Mouse (Mus musculus) MEL (cell line): ENCODE data around the gene Crybb1. TPM values are rescaled to one million over a fixed set of nuclear protein-coding genes. Genes with fewer than 3 reads are reported as not detected.

Experiments used
- DNase-seq: peaks from one replicate; pipeline ENCODE4 v3.0.0; 2011; ENCODE audit warnings: low read depth, low spot score
- H3K27ac ChIP-seq: 2 replicates; pipeline ENCODE4 v1.5.1; 2012; ENCODE audit warnings: low read depth, mild to moderate bottlenecking, control low read depth, low read length, moderate library complexity; ENCODE audit not compliant: control insufficient read depth
- H3K27me3 ChIP-seq, 2 experiments: fragments of 150-350 bp in 1 of 2; sonication (generic) in 1 of 2; 2 replicates each; pipeline ENCODE4 v1.6.1; 2012; ENCODE audit warnings: low read length in 2 of 2, mild to moderate bottlenecking in 2 of 2, improper control_type of control experiment in 1 of 2, moderate library complexity in 1 of 2; ENCODE audit not compliant: insufficient read depth in 2 of 2, control insufficient read depth in 1 of 2
- H3K36me3 ChIP-seq, 2 experiments: 2 replicates each; pipeline ENCODE4 v1.6.1; 2012 to 2014; ENCODE audit warnings: low read length in 2 of 2, improper control_type of control experiment in 1 of 2, inconsistent platforms in 1 of 2, mild to moderate bottlenecking in 1 of 2; ENCODE audit not compliant: insufficient read depth in 2 of 2, control insufficient read depth in 1 of 2
- H3K4me1 ChIP-seq, 2 experiments: fragments of 150-350 bp in 1 of 2; sonication (generic) in 1 of 2; 2 replicates each; pipeline ENCODE4 v1.6.1; 2012; ENCODE audit warnings: low read length in 2 of 2, improper control_type of control experiment in 1 of 2, mild to moderate bottlenecking in 1 of 2; ENCODE audit not compliant: insufficient read depth in 2 of 2, control insufficient read depth in 1 of 2
- H3K4me3 ChIP-seq, 2 experiments: fragments of 150-350 bp in 1 of 2; sonication (generic) in 1 of 2; 2 replicates each; pipeline ENCODE4 v1.5.1; 2012; ENCODE audit warnings: low read depth in 2 of 2, low read length in 2 of 2, mild to moderate bottlenecking in 2 of 2, moderate library complexity in 2 of 2, control low read depth in 1 of 2, improper control_type of control experiment in 1 of 2; ENCODE audit not compliant: control insufficient read depth in 1 of 2, insufficient read depth in 1 of 2
- H3K79me2 ChIP-seq: 2 replicates; pipeline ENCODE4 v1.6.1; 2012; ENCODE audit warnings: mild to moderate bottlenecking, low read length, moderate library complexity; ENCODE audit not compliant: control insufficient read depth, poor library complexity, insufficient read depth
- H3K9ac ChIP-seq: 2 replicates; pipeline ENCODE4 v1.6.1; 2012; ENCODE audit warnings: low read depth, mild to moderate bottlenecking, control low read depth, low read length, moderate library complexity; ENCODE audit not compliant: control insufficient read depth, poor library complexity, severe bottlenecking
- H3K9me3 ChIP-seq: fragments of 150-350 bp; sonication (generic); replicated peaks from 2 replicates; pipeline ENCODE4 v1.6.1; 2012; ENCODE audit warnings: mild to moderate bottlenecking, low read length, improper control_type of control experiment, moderate library complexity; ENCODE audit not compliant: insufficient read depth
- BHLHE40 ChIP-seq: IDR thresholded peaks from 2 replicates; pipeline ENCODE4 v1.6.1; 2012; ENCODE audit warnings: low read depth, mild to moderate bottlenecking, inconsistent platforms, low read length, improper control_type of control experiment, borderline replicate concordance
- CHD1 ChIP-seq: IDR thresholded peaks from 2 replicates; pipeline ENCODE4 v1.6.1; 2012; ENCODE audit warnings: low read depth, mild to moderate bottlenecking, inconsistent platforms, low read length, improper control_type of control experiment
- E2F4 ChIP-seq: IDR thresholded peaks from 2 replicates; pipeline ENCODE4 v1.6.1; 2011; ENCODE audit warnings: low read depth, low read length, improper control_type of control experiment, borderline replicate concordance
- EP300 ChIP-seq, 2 experiments: IDR thresholded peaks; 2 replicates each; pipeline ENCODE4 v1.6.1; 2011; ENCODE audit warnings: improper control_type of control experiment in 2 of 2, low read length in 2 of 2, low read depth in 1 of 2, mild to moderate bottlenecking in 1 of 2
- ETS1 ChIP-seq: IDR thresholded peaks from 2 replicates; pipeline ENCODE4 v1.6.1; 2012; ENCODE audit warnings: low read depth, mild to moderate bottlenecking, inconsistent platforms, low read length, improper control_type of control experiment, moderate library complexity
- GABPA ChIP-seq: IDR thresholded peaks from 2 replicates; pipeline ENCODE4 v1.6.1; 2012; ENCODE audit warnings: low read depth, mild to moderate bottlenecking, inconsistent platforms, low read length, improper control_type of control experiment, moderate library complexity
- JUND ChIP-seq: IDR thresholded peaks from 2 replicates; pipeline ENCODE4 v1.6.1; 2011; ENCODE audit warnings: low read depth, mild to moderate bottlenecking, improper control_type of control experiment, low read length
- KAT2A ChIP-seq: conservative IDR thresholded peaks from 2 replicates; pipeline ENCODE4 v1.6.1; 2012; ENCODE audit warnings: low read depth, low read length, improper control_type of control experiment, inconsistent platforms
- MAFK ChIP-seq: IDR thresholded peaks from 2 replicates; pipeline ENCODE4 v1.6.1; 2011; ENCODE audit warnings: low read depth, mild to moderate bottlenecking, low read length, improper control_type of control experiment, borderline replicate concordance
- MAX ChIP-seq: IDR thresholded peaks from 2 replicates; pipeline ENCODE4 v1.6.1; 2011; ENCODE audit warnings: low read length, improper control_type of control experiment
- MAZ ChIP-seq: IDR thresholded peaks from 2 replicates; pipeline ENCODE4 v1.6.1; 2012; ENCODE audit warnings: low read depth, mild to moderate bottlenecking, inconsistent platforms, low read length, improper control_type of control experiment
- MEF2A ChIP-seq: IDR thresholded peaks from 2 replicates; pipeline ENCODE4 v1.6.1; 2014; ENCODE audit warnings: low read depth, mild to moderate bottlenecking, inconsistent platforms, low read length, improper control_type of control experiment; ENCODE audit not compliant: poor library complexity, insufficient replicate concordance, severe bottlenecking; ENCODE audit errors: extremely low read depth
- MXI1 ChIP-seq: IDR thresholded peaks from 2 replicates; pipeline ENCODE4 v1.6.1; 2011; ENCODE audit warnings: mild to moderate bottlenecking, low read depth, low read length, improper control_type of control experiment
- MYB ChIP-seq: IDR thresholded peaks from 2 replicates; pipeline ENCODE4 v1.6.1; 2011; ENCODE audit warnings: mild to moderate bottlenecking, low read depth, low read length, improper control_type of control experiment
- NRF1 ChIP-seq: IDR thresholded peaks from 2 replicates; pipeline ENCODE4 v1.6.1; 2014; ENCODE audit warnings: low read depth, mild to moderate bottlenecking, inconsistent platforms, low read length, improper control_type of control experiment, moderate library complexity; ENCODE audit not compliant: poor library complexity, insufficient read depth, severe bottlenecking
- POLR2AphosphoS2 ChIP-seq: IDR thresholded peaks from 2 replicates; pipeline ENCODE4 v1.6.1; 2011; ENCODE audit warnings: low read length, improper control_type of control experiment
- RCOR1 ChIP-seq: IDR thresholded peaks from 2 replicates; pipeline ENCODE4 v1.6.1; 2012; ENCODE audit warnings: low read depth, mild to moderate bottlenecking, inconsistent platforms, low read length, improper control_type of control experiment
- TBP ChIP-seq: IDR thresholded peaks from 2 replicates; pipeline ENCODE4 v1.8.0; 2011; ENCODE audit warnings: low read depth, low read length, improper control_type of control experiment
- UBTF ChIP-seq: IDR thresholded peaks from 2 replicates; pipeline ENCODE4 v1.6.1; 2012; ENCODE audit warnings: low read depth, mild to moderate bottlenecking, inconsistent platforms, low read length, improper control_type of control experiment, moderate library complexity, borderline replicate concordance; ENCODE audit not compliant: insufficient read depth
- USF1 ChIP-seq: IDR thresholded peaks from 2 replicates; pipeline ENCODE4 v1.6.1; 2014; ENCODE audit warnings: low read depth, mild to moderate bottlenecking, inconsistent platforms, low read length, improper control_type of control experiment, moderate library complexity
- USF2 ChIP-seq, 2 experiments: IDR thresholded peaks; 2 replicates each; pipeline ENCODE4 v1.6.1; 2011 to 2012; ENCODE audit warnings: improper control_type of control experiment in 2 of 2, low read length in 2 of 2, borderline replicate concordance in 1 of 2, inconsistent platforms in 1 of 2, low read depth in 1 of 2, mild to moderate bottlenecking in 1 of 2; ENCODE audit not compliant: insufficient read depth in 1 of 2
- ZKSCAN1 ChIP-seq: IDR thresholded peaks from 2 replicates; pipeline ENCODE4 v1.6.1; 2012; ENCODE audit warnings: low read depth, mild to moderate bottlenecking, inconsistent platforms, low read length, improper control_type of control experiment, moderate library complexity
- ZMIZ1 ChIP-seq: IDR thresholded peaks from 2 replicates; pipeline ENCODE4 v1.6.1; 2012; ENCODE audit warnings: low read depth, mild to moderate bottlenecking, inconsistent platforms, low read length, improper control_type of control experiment, moderate library complexity
- ZNF384 ChIP-seq: IDR thresholded peaks from 2 replicates; pipeline ENCODE4 v1.6.1; 2012; ENCODE audit warnings: low read depth, mild to moderate bottlenecking, inconsistent platforms, low read length, improper control_type of control experiment
- polyA plus RNA-seq, 2 experiments: library from polyadenylated mRNA; stranded (reverse) in 1 of 2; unstranded in 1 of 2; fragments of >175 nt in 1 of 2; fragments of >200 nt in 1 of 2; gene quantifications; 2 replicates each; pipeline versions ENCODE4 v1.2.1 to v1.2.4; 2012; ENCODE audit warnings: low replicate concordance in 2 of 2, low read depth in 1 of 2; ENCODE audit not compliant: insufficient read length in 2 of 2, insufficient read depth in 1 of 2, missing spikeins in 1 of 2
- total RNA-seq: library from RNA; depleted of rRNA; stranded (reverse); fragments of 300-350 nt; gene quantifications from 2 replicates; pipeline ENCODE4 v1.2.3, GENCODE M21; 2012

Crybb1 gene
- total and polyA plus RNA-seq, 3 experiments = 0.24 to 0.27 TPM; not detected in 1

DNA sequence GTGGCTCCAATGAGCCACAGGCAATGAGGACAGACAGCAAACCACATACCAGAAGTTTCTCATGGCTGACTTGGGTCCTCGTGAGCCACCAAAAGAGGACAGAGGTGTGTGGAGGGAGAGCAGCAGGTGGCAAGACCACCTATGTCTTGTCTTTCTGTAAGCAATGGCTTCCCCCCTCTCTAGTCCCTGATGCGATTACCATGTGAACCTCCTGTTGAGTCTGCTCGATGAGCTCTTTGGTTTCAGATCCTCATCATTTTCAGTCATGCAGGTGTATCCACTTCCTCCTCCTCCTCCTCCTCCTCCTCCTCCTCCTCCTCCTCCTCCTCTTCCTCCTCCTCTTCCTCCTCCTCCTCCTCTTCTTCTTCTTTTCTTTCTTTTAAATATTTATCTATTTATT, 5.2 kb downstream of the Crybb1 start:
- no peak for DNase-seq
- peaks cover 0 to 7% of the 10 kb centered on the region in 2 experiments; a peak in 1 of 4 replicates for H3K36me3 ChIP-seq
- peaks cover 0 to 13% of the 10 kb centered on the region in 2 experiments; a peak in 3 of 4 replicates for H3K4me1 ChIP-seq
- TF ChIP-seq TBP (no peak), UBTF (no peak), USF1 (no peak), RCOR1 (no peak), MXI1 (no peak), MAFK (no peak), NRF1 (no peak), CHD1 (no peak), E2F4 (no peak), BHLHE40 (no peak), KAT2A (no peak), MAZ (no peak)
- H3K9me3 ChIP-seq = no peaks in the 10 kb centered on the region
- no peak overlapping the region for H3K9ac ChIP-seq
- H3K27me3 ChIP-seq = no peaks in the 10 kb centered on the region
- H3K79me2 ChIP-seq = no peaks in the 10 kb centered on the region
- H3K27ac ChIP-seq = no peak overlapping the region
- no peak overlapping the region for H3K4me3 ChIP-seq

DNA sequence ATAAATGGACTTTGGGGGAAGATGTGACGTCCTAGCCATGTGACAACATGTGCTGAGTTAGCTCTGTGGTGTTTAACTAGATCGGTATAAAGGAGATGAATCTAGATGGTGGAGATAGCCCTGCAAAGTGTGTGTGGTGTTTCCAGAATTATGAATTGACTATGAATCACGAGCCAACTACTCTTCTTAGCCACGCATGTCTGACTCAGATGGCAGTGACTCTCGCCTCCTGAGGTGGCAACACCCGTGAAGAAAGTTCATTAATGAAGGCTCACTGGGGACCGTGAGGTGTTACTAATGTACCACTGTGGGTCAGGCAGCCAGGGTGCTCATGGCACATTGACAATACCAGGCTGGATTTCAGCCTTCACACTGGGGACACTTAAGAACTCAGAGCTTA, 8.5 kb downstream of the Crybb1 start:
- Histone ChIP-seq H3K27ac (no peak overlapping the region), H3K79me2 (no peaks in the 10 kb centered on the region), H3K36me3 (peaks cover 0 to 7% of the 10 kb centered on the region in 2 experiments; a peak in 1 of 4 replicates), H3K27me3 (no peaks in the 10 kb centered on the region), H3K9ac (no peak overlapping the region), H3K9me3 (no peaks in the 10 kb centered on the region), H3K4me3 (no peak overlapping the region), H3K4me1 (peaks cover 0 to 18% of the 10 kb centered on the region in 2 experiments)
- no peak for DNase-seq
- TF ChIP-seq USF1 (no peak), USF2 (IDR thresholded peaks at IDR 0.05; ENCODE audit: borderline replicate concordance in 1 of 2, insufficient read depth in 1 of 2, low read depth in 1 of 2, low read length in 2 of 2) (no peak), MAFK (no peak), UBTF (no peak), EP300 (IDR thresholded peaks at IDR 0.05; ENCODE audit: low read depth in 1 of 2, low read length in 2 of 2) (no peak), MYB (no peak), JUND (no peak), MAZ (no peak), NRF1 (no peak), MEF2A (no peak), POLR2AphosphoS2 (no peak), ETS1 (no peak), GABPA (no peak), ZKSCAN1 (no peak), ZMIZ1 (no peak), RCOR1 (no peak), BHLHE40 (no peak), CHD1 (no peak), ZNF384 (no peak), MAX (no peak)
